Mouse (Mus musculus) intestine, embryonic 15.5 days (tissue): ENCODE data around the gene Slc16a13. TPM values are rescaled to one million over a fixed set of nuclear protein-coding genes. Genes with fewer than 3 reads are reported as not detected.

Experiments used
- ATAC-seq: fragments of 200-750 bp; cut with Nextera tagmentation; 2 replicates; pipeline ENCODE4 v1.8.0; 2017; ENCODE audit warnings: moderate TSS enrichment, moderate library complexity
- H3K27ac ChIP-seq: fragments of 300-500 bp; sonication (generic); 2 replicates; pipeline ENCODE4 v1.5.1; 2015; ENCODE audit warnings: mild to moderate bottlenecking, inconsistent platforms
- H3K27me3 ChIP-seq: fragments of 300-500 bp; sonication (generic); replicated peaks from 2 replicates; pipeline ENCODE4 v1.6.1; 2015; ENCODE audit warnings: inconsistent platforms
- H3K36me3 ChIP-seq: fragments of 300-500 bp; sonication (generic); 2 replicates; pipeline ENCODE4 v1.6.1; 2015; ENCODE audit warnings: inconsistent platforms
- H3K4me1 ChIP-seq: fragments of 300-500 bp; sonication (generic); replicated peaks from 2 replicates; pipeline ENCODE4 v1.6.1; 2015; ENCODE audit warnings: inconsistent platforms
- H3K4me2 ChIP-seq: fragments of 300-500 bp; sonication (generic); replicated peaks from 2 replicates; pipeline ENCODE4 v1.6.1; 2015; ENCODE audit warnings: mild to moderate bottlenecking, inconsistent platforms
- H3K4me3 ChIP-seq: fragments of 300-500 bp; sonication (generic); replicated peaks from 2 replicates; pipeline ENCODE4 v1.5.1; 2015; ENCODE audit warnings: inconsistent platforms
- H3K9ac ChIP-seq: fragments of 300-500 bp; sonication (generic); 2 replicates; pipeline ENCODE4 v1.6.1; 2015; ENCODE audit warnings: inconsistent platforms
- H3K9me3 ChIP-seq: fragments of 300-500 bp; sonication (generic); 2 replicates; pipeline ENCODE4 v1.6.1; 2016; ENCODE audit warnings: inconsistent platforms
- WGBS: fragments of 180-500 bp; shearing (Covaris S2); methylation state at CpG from one replicate; pipeline ENCODE4 v1.1.7; 2015; 5-methylcytosine and 5-hydroxymethylcytosine counted together
- polyA plus RNA-seq: library from polyadenylated mRNA; unstranded; fragments of >200 nt; fragmentation: Nextera tagmentation; extraction: Ambion mirVana; gene quantifications from 2 replicates; pipeline ENCODE4 v1.2.1, GENCODE M21; 2015

Slc16a13 gene
- polyA plus RNA-seq, 1 experiment from 2014 or later, result 13.2 TPM

- H3K4me1 ChIP-seq, result no peaks in the 10 kb centered on the region
- no peak overlapping the region for H3K27ac ChIP-seq
- no peak overlapping the region for H3K4me3 ChIP-seq
- no peaks in the 10 kb centered on the region for H3K36me3 ChIP-seq
- 41% methylated on average over 5 of the region's 5 CpGs for WGBS
- ATAC-seq, result no peak
- no peaks in the 10 kb centered on the region for H3K9me3 ChIP-seq
- H3K27me3 ChIP-seq, result no peaks in the 10 kb centered on the region
- H3K4me2 ChIP-seq, result no peak overlapping the region
- H3K9ac ChIP-seq, result no peak overlapping the region
These were observed 19.2 kb downstream of the Slc16a13 start for GRCm38 (mm10) chr11:70201691-70202090.

GRCm38 (mm10) chr11:70200036-70200608 lies 20.7 kb downstream of the Slc16a13 start:
- H3K36me3 ChIP-seq, result no peaks in the 10 kb centered on the region
- no peak for ATAC-seq

DNA sequence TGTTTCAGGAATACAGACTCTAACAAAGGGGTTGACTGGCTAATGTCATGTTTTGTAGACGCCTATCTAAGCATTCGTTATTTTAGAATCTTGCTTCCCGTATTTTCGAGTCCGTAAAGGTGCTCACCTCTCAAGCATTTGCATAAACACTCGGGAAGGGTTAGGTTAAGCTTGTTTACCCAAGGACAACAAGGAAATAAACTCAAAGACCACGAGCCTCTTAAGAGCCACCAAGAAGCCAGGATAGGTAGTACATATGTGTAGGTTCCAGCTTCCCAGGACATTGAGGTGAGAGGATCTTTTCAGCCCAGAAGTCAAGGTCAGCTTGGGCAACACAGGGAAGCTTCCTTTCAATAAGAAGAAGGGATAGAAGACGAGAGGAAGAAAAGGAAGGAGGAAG lies 21.8 kb downstream of the Slc16a13 start:
- Histone ChIP-seq H3K4me3 (no peak overlapping the region), H3K27me3 (no peaks in the 10 kb centered on the region), H3K4me2 (no peak overlapping the region), H3K36me3 (no peaks in the 10 kb centered on the region), H3K9me3 (no peaks in the 10 kb centered on the region), H3K4me1 (no peaks in the 10 kb centered on the region), H3K27ac (no peak overlapping the region), H3K9ac (no peak overlapping the region)
- 67% methylated on average over 8 of the region's 8 CpGs for WGBS
- ATAC-seq, result no peak

More at GRCm38 (mm10) chr11:70200036-70200608, 20.7 kb downstream of the Slc16a13 start:
- 82% methylated on average over 5 of the region's 5 CpGs for WGBS
- Histone ChIP-seq H3K4me3 (no peak overlapping the region), H3K4me1 (no peaks in the 10 kb centered on the region), H3K27me3 (no peaks in the 10 kb centered on the region), H3K4me2 (no peak overlapping the region), H3K27ac (no peak overlapping the region), H3K9me3 (no peaks in the 10 kb centered on the region), H3K9ac (no peak overlapping the region)

- 83% methylated on average over 3 of the region's 3 CpGs for WGBS
These were observed 22.5 kb downstream of the Slc16a13 start for GRCm38 (mm10) chr11:70198332-70198731.

GRCm38 (mm10) chr11:70193354-70194285 lies 27.2 kb downstream of the Slc16a13 start:
- H3K9me3 ChIP-seq, result no peaks in the 10 kb centered on the region
- H3K4me3 ChIP-seq, result no peak overlapping the region
- H3K27ac ChIP-seq, result no peak overlapping the region
- H3K4me2 ChIP-seq, result no peak overlapping the region
- no peaks in the 10 kb centered on the region for H3K4me1 ChIP-seq
- H3K36me3 ChIP-seq, result no peaks in the 10 kb centered on the region
- H3K27me3 ChIP-seq, result no peaks in the 10 kb centered on the region
- 43% methylated on average over 11 of the region's 11 CpGs for WGBS
- H3K9ac ChIP-seq, result no peak overlapping the region
- ATAC-seq, result no peak

More at GRCm38 (mm10) chr11:70198332-70198731, 22.5 kb downstream of the Slc16a13 start:
- H3K4me3 ChIP-seq, result no peak overlapping the region
- no peak for ATAC-seq
- H3K36me3 ChIP-seq, result no peaks in the 10 kb centered on the region
- H3K4me1 ChIP-seq, result no peaks in the 10 kb centered on the region
- H3K27me3 ChIP-seq, result no peaks in the 10 kb centered on the region
- no peaks in the 10 kb centered on the region for H3K9me3 ChIP-seq
- H3K4me2 ChIP-seq, result no peak overlapping the region
- no peak overlapping the region for H3K9ac ChIP-seq
- H3K27ac ChIP-seq, result no peak overlapping the region

DNA sequence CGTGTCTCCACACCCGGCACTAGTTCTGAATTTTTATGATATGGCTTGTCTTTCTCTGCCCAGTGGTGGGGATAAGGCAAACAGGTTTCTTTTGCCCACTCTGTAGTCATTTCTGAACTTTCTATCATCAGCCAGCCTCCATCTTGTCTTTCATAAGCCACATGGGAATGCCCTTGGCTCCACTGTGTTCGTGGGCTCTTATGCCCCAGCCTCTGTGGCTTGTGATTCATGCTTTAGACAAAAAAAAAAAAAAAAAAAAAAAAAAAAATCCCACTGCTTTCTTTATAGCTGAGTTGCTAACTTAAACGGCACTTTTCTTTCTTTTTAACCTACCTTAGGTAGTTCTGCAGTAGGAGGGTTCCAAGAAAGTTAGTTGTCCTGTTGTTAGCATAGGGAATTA lies 28.7 kb downstream of the Slc16a13 start:
- no peak for ATAC-seq
- H3K9ac ChIP-seq, result no peak overlapping the region
- no peak overlapping the region for H3K4me3 ChIP-seq
- H3K27me3 ChIP-seq, result no peaks in the 10 kb centered on the region
- H3K36me3 ChIP-seq, result no peaks in the 10 kb centered on the region
- no peak overlapping the region for H3K4me2 ChIP-seq
- WGBS, result 75% methylated on average over 4 of the region's 4 CpGs
- no peaks in the 10 kb centered on the region for H3K4me1 ChIP-seq
- H3K27ac ChIP-seq, result no peak overlapping the region
- H3K9me3 ChIP-seq, result no peaks in the 10 kb centered on the region

DNA sequence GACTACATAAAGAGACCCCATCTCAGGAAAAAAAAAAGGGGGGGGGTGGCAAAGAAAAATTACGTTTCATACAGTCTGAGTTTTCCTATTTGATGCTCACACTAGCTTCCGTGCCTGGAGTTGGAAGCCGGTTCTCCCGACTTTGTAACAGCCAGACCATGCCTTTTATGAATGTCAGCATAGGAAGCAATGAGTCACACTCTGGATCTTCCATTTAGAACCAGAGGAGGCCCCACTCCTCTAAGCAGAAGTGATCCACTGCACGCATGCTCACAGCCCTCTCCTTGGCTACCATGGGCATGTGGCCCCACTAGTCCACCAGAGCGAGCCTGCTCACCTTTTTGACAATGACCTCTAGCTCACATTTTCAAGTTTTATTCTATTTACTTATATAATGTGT lies 29.7 kb downstream of the Slc16a13 start:
- 78% methylated on average over 6 of the region's 6 CpGs for WGBS

GRCm38 (mm10) chr11:70189319-70190134 lies 31.3 kb downstream of the Slc16a13 start:
- Histone ChIP-seq H3K27ac (no peak overlapping the region), H3K9ac (no peak overlapping the region), H3K9me3 (no peaks in the 10 kb centered on the region), H3K4me2 (no peak overlapping the region), H3K27me3 (no peaks in the 10 kb centered on the region), H3K4me3 (no peak overlapping the region), H3K36me3 (no peaks in the 10 kb centered on the region), H3K4me1 (no peaks in the 10 kb centered on the region)
- 85% methylated on average over 28 of the region's 28 CpGs for WGBS
- no peak for ATAC-seq

More for the DNA sequence above, 29.7 kb downstream of the Slc16a13 start:
- Histone ChIP-seq H3K9ac (no peak overlapping the region), H3K4me2 (no peak overlapping the region), H3K4me3 (no peak overlapping the region), H3K36me3 (no peaks in the 10 kb centered on the region), H3K27me3 (no peaks in the 10 kb centered on the region), H3K27ac (no peak overlapping the region), H3K4me1 (no peaks in the 10 kb centered on the region), H3K9me3 (no peaks in the 10 kb centered on the region)
- ATAC-seq, result no peak

DNA sequence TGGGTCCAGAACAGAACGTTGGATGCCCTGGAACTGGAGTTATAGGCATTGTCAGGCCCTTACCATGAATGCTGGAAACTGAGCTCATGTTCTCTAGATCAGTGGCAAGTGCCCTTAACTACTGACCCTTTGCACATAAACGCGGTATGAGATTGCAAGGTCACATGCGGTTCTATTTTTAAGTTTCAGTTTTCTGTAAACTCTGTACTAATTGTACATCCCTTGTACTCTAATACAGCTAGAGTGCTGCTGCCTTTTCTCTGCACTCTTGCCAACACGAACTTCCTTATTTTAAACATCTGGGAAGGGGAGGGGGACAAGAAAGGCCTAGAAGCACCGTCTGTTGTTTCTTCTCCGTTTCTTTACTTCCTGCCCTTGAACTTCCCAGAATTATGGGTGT lies 35.7 kb downstream of the Slc16a13 start:
- Histone ChIP-seq H3K4me3 (no peak overlapping the region), H3K27me3 (no peaks in the 10 kb centered on the region), H3K9ac (no peak overlapping the region), H3K9me3 (no peaks in the 10 kb centered on the region), H3K36me3 (no peaks in the 10 kb centered on the region), H3K27ac (no peak overlapping the region), H3K4me1 (no peaks in the 10 kb centered on the region), H3K4me2 (no peak overlapping the region)
- ATAC-seq, result no peak
- 65% methylated on average over 7 of the region's 7 CpGs for WGBS

DNA sequence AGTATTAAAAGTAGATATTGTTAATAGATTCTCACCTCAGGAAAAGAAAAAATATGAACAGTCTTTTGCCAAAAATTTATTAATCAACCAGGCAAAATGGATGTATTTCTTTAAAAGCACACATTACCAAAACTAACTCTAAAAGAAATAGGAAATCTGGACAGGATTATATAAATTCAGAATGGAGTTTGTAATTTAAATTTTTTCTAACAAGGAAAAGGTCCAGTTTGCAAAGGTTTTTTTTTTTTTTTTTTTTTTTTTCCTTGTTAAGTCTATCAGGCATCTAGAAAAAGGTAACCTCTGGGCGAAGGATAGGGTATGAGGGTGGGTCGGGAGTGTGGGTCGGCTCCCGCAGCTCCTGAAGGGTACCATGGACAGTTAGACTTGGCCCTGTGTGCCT lies 40.4 kb downstream of the Slc16a13 start:
- H3K4me2 ChIP-seq, result no peak overlapping the region
- 89% methylated on average over 4 of the region's 4 CpGs for WGBS
- ATAC-seq, result no peak
- H3K4me1 ChIP-seq, result no peaks in the 10 kb centered on the region
- no peak overlapping the region for H3K27ac ChIP-seq
- no peak overlapping the region for H3K4me3 ChIP-seq
- H3K9ac ChIP-seq, result no peak overlapping the region
- no peaks in the 10 kb centered on the region for H3K9me3 ChIP-seq
- H3K36me3 ChIP-seq, result no peaks in the 10 kb centered on the region
- H3K27me3 ChIP-seq, result no peaks in the 10 kb centered on the region

- Histone ChIP-seq H3K9me3 (no peaks in the 10 kb centered on the region), H3K36me3 (no peaks in the 10 kb centered on the region), H3K27ac (no peak overlapping the region), H3K4me1 (no peaks in the 10 kb centered on the region), H3K27me3 (no peaks in the 10 kb centered on the region), H3K9ac (no peak overlapping the region), H3K4me2 (no peak overlapping the region), H3K4me3 (no peak overlapping the region)
- no peak for ATAC-seq
- 37% methylated on average over 14 of the region's 14 CpGs for WGBS
These were observed 41.5 kb downstream of the Slc16a13 start for GRCm38 (mm10) chr11:70179401-70179800.

GRCm38 (mm10) chr11:70178756-70179155 lies 42.1 kb downstream of the Slc16a13 start:
- Histone ChIP-seq H3K27ac (no peak overlapping the region), H3K9me3 (no peaks in the 10 kb centered on the region), H3K4me1 (no peaks in the 10 kb centered on the region), H3K9ac (no peak overlapping the region), H3K36me3 (no peaks in the 10 kb centered on the region), H3K4me3 (no peak overlapping the region), H3K4me2 (no peak overlapping the region), H3K27me3 (no peaks in the 10 kb centered on the region)
- WGBS, result 79% methylated on average over 11 of the region's 11 CpGs
- ATAC-seq, result no peak
